In the genomic region with DNA sequence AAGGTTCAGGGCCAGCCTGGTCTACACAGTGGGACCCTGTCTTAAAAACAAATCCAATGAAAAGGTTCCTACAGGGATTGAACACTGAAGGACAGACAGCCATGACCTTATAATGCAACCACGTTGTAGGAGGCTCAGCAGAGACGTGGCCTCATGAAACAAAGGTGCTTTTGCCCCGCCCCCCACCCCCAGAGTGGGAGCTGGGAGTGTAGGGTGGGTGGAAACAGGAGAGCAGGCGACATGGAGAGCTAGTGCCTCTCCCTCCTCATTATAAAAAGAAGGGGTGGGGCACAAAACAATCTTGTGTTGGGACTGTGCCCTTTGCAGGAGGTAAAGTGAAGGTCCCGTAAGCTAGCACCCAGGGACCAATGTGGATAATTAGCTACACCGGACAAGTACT, we compare ENCODE assay signal across 23 mouse cellular contexts.
DNase-seq lines count a peak whose midpoint lies in the region; ATAC-seq and TF ChIP-seq lines count a peak whose summit lies in the region.
"Had no signal": no experiment of that assay in that cellular context is flagged by ENCODE, and none has a peak within 500 bp of the region (broad histone marks: within the 10 kb centered on the region; RNA-seq: fewer than 3 reads in every experiment).

No protein-coding gene starts in this region.

- no peaks in the 10 kb centered on the region; a peak in 2 of 4 replicates for H3K4me1 ChIP-seq in ES-E14 (ENCODE audit: control insufficient read depth in 2 of 2, insufficient read depth in 2 of 2, low read length in 2 of 2, poor library complexity in 1 of 2)
- H3K4me1 ChIP-seq in limb, embryonic 10.5 days, result peaks cover 13% of the 10 kb centered on the region
- H3K4me1 ChIP-seq in hindbrain, embryonic 14.5 days (replicated peaks; ENCODE audit: control insufficient read depth, insufficient read depth, low read length), result no peaks in the 10 kb centered on the region
- H3K4me1 ChIP-seq: forebrain, embryonic 12.5 days; forebrain, embryonic 15.5 days; heart, embryonic 10.5 days; heart, embryonic 13.5 days; hindbrain, embryonic 15.5 days had no signal

- peaks cover 36% of the 10 kb centered on the region for H3K36me3 ChIP-seq in ES-E14 (ENCODE audit: control insufficient read depth, insufficient read depth, low read length, poor library complexity, severe bottlenecking)
- peaks cover 29% of the 10 kb centered on the region for H3K36me3 ChIP-seq in limb, embryonic 10.5 days
- peaks cover 27% of the 10 kb centered on the region for H3K36me3 ChIP-seq in hindbrain, embryonic 14.5 days (replicated peaks; ENCODE audit: control insufficient read depth, insufficient read depth)
- H3K36me3 ChIP-seq: heart, embryonic 13.5 days had no signal

- in situ Hi-C loops in ES-E14 (cut with MboI; ENCODE audit: low sequenced_read_pairs in 2 of 2, unreplicated experiment in 2 of 2), result no loop called here

- ATAC-seq in hindbrain, embryonic 14.5 days (ENCODE audit: low FRiP score), result no peak
- ATAC-seq: forebrain, embryonic 15.5 days had no signal

- H3K27ac ChIP-seq in ES-E14 (ENCODE audit: insufficient read depth, low read depth, low read length, poor library complexity, severe bottlenecking), result 0 out of 2 replicates have a peak overlapping the region, but pooled peaks have one; percentile 24
- H3K27ac ChIP-seq in limb, embryonic 10.5 days, result peak overlapping the region; percentile 46; the same call in 1 of the 2 replicates
- H3K27ac ChIP-seq in hindbrain, embryonic 14.5 days, result no peak overlapping the region
- H3K27ac ChIP-seq: embryonic facial prominence, embryonic 12.5 days; forebrain, embryonic 12.5 days; forebrain, embryonic 15.5 days; heart, adult 2 months; heart, embryonic 10.5 days; heart, embryonic 13.5 days; hindbrain, embryonic 15.5 days had no signal

- H3K9me3 ChIP-seq in ES-E14 (ENCODE audit: control insufficient read depth, insufficient read depth, low read depth, low read length), result no peaks in the 10 kb centered on the region
- H3K9me3 ChIP-seq in limb, embryonic 10.5 days (replicated peaks), result no peaks in the 10 kb centered on the region
- no peaks in the 10 kb centered on the region for H3K9me3 ChIP-seq in hindbrain, embryonic 14.5 days (ENCODE audit: control insufficient read depth, low read length)
- H3K9me3 ChIP-seq: embryonic facial prominence, embryonic 12.5 days; forebrain, embryonic 12.5 days; forebrain, embryonic 15.5 days; heart, embryonic 10.5 days; heart, embryonic 13.5 days; hindbrain, embryonic 15.5 days had no signal

- WGBS in limb, embryonic 10.5 days, result 83% methylated on average over 6 of the region's 6 CpGs
- 71% methylated on average over 6 of the region's 6 CpGs for WGBS in hindbrain, embryonic 14.5 days

- H3K9ac ChIP-seq in ES-E14 (ENCODE audit: insufficient read depth, low read depth, low read length, poor library complexity, severe bottlenecking), result peak overlapping the region; percentile 10; the same call in 1 of the 2 replicates
- no peak overlapping the region for H3K9ac ChIP-seq in hindbrain, embryonic 14.5 days
- H3K9ac ChIP-seq: embryonic facial prominence, embryonic 12.5 days; forebrain, embryonic 12.5 days; forebrain, embryonic 15.5 days; heart, embryonic 13.5 days; hindbrain, embryonic 15.5 days had no signal

- H3K4me3 ChIP-seq in ES-E14 (ENCODE audit: insufficient read depth in 1 of 2, low read depth in 1 of 2, low read length in 2 of 2, poor library complexity in 1 of 2, severe bottlenecking in 1 of 2), result no peak overlapping the region
- H3K4me3 ChIP-seq in limb, embryonic 10.5 days, result no peak overlapping the region
- H3K4me3 ChIP-seq in hindbrain, embryonic 14.5 days (replicated peaks; ENCODE audit: low read length), result no peak overlapping the region
- H3K4me3 ChIP-seq: embryonic facial prominence, embryonic 12.5 days; erythroblast, embryonic 14.5 days; forebrain, embryonic 12.5 days; forebrain, embryonic 15.5 days; heart, adult 2 months; heart, embryonic 10.5 days; heart, embryonic 13.5 days; hindbrain, embryonic 15.5 days had no signal

- H3K27me3 ChIP-seq in limb, embryonic 10.5 days (ENCODE audit: low read depth, poor library complexity, severe bottlenecking), result no peaks in the 10 kb centered on the region
- no peaks in the 10 kb centered on the region for H3K27me3 ChIP-seq in hindbrain, embryonic 14.5 days (ENCODE audit: control insufficient read depth, insufficient read depth, low read length)
- H3K27me3 ChIP-seq: embryonic facial prominence, embryonic 12.5 days; forebrain, embryonic 12.5 days; forebrain, embryonic 15.5 days; heart, embryonic 13.5 days; hindbrain, embryonic 15.5 days had no signal

- DNase-seq in ES-CJ7 (ENCODE audit: low read depth, low spot score) (peak; percentile 83), ES-E14 (ENCODE audit: low read depth, low spot score) (peak; percentile 49)
- no peak for DNase-seq in limb, embryonic 10.5 days (ENCODE audit: low spot score)
- no peak for DNase-seq in thymus, postnatal 36 days
- no peak for DNase-seq in spleen, postnatal 4 days (ENCODE audit: low spot score in 2 of 2)
- no peak for DNase-seq in hindbrain, embryonic 14.5 days (ENCODE audit: low spot score)
- DNase-seq: adrenal gland, postnatal 10 days; adrenal gland, postnatal 36 days; cerebellum, adult 18-20 months; cerebellum, adult 9-10 months; cerebellum, postnatal 14 days; gastrocnemius, postnatal 10 days; gastrocnemius, postnatal 36 days; heart, adult 2 months; heart, postnatal 14 days; heart, postnatal 4 days had no signal

- H3K4me2 ChIP-seq in hindbrain, embryonic 14.5 days (replicated peaks), result no peak overlapping the region
- H3K4me2 ChIP-seq: embryonic facial prominence, embryonic 12.5 days; forebrain, embryonic 12.5 days; forebrain, embryonic 15.5 days; heart, embryonic 13.5 days; hindbrain, embryonic 15.5 days had no signal

TF ChIP-seq in ES-E14, 5 proteins besides CTCF, POLR2A, EP300 and RAD21:
- TF ChIP-seq MAFK (IDR thresholded peaks at IDR 0.05; ENCODE audit: insufficient read depth, low read depth, low read length) (no peak), ZNF384 (IDR thresholded peaks at IDR 0.05; ENCODE audit: low read depth, low read length) (no peak), HCFC1 (IDR thresholded peaks at IDR 0.05; ENCODE audit: borderline replicate concordance, insufficient read depth, low read length) (no peak), ZC3H11A (IDR thresholded peaks at IDR 0.05; ENCODE audit: borderline replicate concordance, low read depth, low read length) (no peak), CHD2 (IDR thresholded peaks at IDR 0.05; ENCODE audit: low read depth, low read length) (no peak)

Comparison
In these comparisons a context has a peak if more than half of its experiments do, and no peak if none do; other contexts are left out.
1. DNase-seq: peak in ES-CJ7 (single experiment) and ES-E14 (single experiment); none in limb, embryonic 10.5 days (single experiment), thymus, postnatal 36 days (0 of 2), spleen, postnatal 4 days (0 of 2) and hindbrain, embryonic 14.5 days (single experiment).